Mouse (Mus musculus) brain, embryonic 14.5 days (tissue): Measurements from ENCODE around the gene Atp2b2.

ENCODE experiments used
- CTCF ChIP-seq: fragments of 200-500 bp; IDR thresholded peaks from 2 replicates; pipeline ENCODE4 v1.5.1; 2012; ENCODE audit warnings: inconsistent platforms, mild to moderate bottlenecking, moderate library complexity, borderline replicate concordance; ENCODE audit not compliant: insufficient read depth, insufficient read length; ENCODE audit errors: extremely low read depth
- POLR2A ChIP-seq: fragments of 200-500 bp; IDR thresholded peaks from 2 replicates; pipeline ENCODE4 v1.6.1; 2012; ENCODE audit warnings: mild to moderate bottlenecking, inconsistent platforms, borderline replicate concordance; ENCODE audit not compliant: poor library complexity, insufficient read depth, insufficient read length, severe bottlenecking; ENCODE audit errors: extremely low read depth

GRCm38 (mm10) chr6:114087106-114087505 is 44.7 kb upstream of the Atp2b2 start:
- TF ChIP-seq POLR2A (no peak), CTCF (no peak)
